Mouse (Mus musculus): ENCODE measurements around the gene Gm10803. TPM values are rescaled to one million over a fixed set of nuclear protein-coding genes. Genes with fewer than 3 reads are reported as not detected.
"Not testable (repeated sequence)": the region's sequence is repeated elsewhere in the genome, so short reads cannot be mapped to it uniquely, and the experiment has no call there.

The Gm10803 gene
- polyA plus RNA-seq (2015; fragmentation: Nextera tagmentation; extraction: Ambion mirVana), result not detected in 2 replicates

DNA sequence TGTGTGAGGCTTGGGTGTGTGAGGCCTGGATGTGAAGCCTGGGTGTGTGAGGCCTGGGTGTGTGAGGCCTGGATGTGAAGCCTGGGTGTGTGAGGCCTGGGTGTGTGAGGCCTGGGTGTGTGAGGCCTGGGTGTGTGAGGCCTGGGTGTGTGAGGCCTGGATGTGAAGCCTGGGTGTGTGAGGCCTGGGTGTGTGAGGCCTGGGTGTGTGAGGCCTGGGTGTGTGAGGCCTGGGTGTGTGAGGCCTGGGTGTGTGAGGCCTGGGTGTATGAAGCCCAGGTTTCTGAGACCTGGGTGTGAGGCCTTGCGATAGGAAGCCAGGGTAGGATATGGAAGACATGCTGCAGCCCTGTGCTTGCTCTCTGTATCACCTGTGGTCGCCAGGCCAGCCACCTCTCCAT, at the start of gene Gm10803:
Gene Gm10803 (plus strand): TSS at position 301 of the 400 bp plus-strand sequence.
- not testable (repeated sequence) for H3K36me3 ChIP-seq; H3K4me1 ChIP-seq (replicated peaks); H3K27ac ChIP-seq; H3K4me2 ChIP-seq; H3K9ac ChIP-seq; H3K9me3 ChIP-seq (replicated peaks); H3K4me3 ChIP-seq; ATAC-seq (replicated peaks; ENCODE audit: insufficient number of reproducible peaks, insufficient read depth, low FRiP score, low read depth); H3K27me3 ChIP-seq
- 69% methylated on average over 2 of the region's 2 CpGs for WGBS

DNA sequence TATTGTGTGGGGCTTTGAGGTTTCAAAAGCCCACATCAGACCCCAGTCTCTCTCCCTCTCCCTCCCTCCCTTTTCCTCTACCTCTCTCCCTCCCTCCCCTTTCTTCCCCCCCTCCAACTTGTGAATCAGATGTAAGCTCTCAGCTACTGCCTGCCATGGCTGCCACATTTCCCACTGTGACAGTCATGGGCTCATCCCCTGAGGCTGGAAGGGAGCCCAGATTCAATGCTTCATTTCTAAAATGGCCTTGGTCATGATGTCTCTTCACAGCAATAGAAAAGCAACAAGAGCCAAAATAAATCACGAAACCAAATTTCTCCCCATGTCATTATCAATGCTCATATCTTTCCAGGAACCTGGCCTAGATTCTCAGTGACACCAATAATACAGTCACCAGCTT, 49.5 kb upstream of the Gm10803 start:
- Histone ChIP-seq H3K36me3 (no peaks in the 10 kb centered on the region), H3K4me2 (no peak overlapping the region), H3K9me3 (replicated peaks) (no peaks in the 10 kb centered on the region), H3K27me3 (no peaks in the 10 kb centered on the region), H3K9ac (no peak overlapping the region), H3K27ac (no peak overlapping the region), H3K4me1 (replicated peaks) (no peaks in the 10 kb centered on the region), H3K4me3 (no peak overlapping the region)
- ATAC-seq (replicated peaks; ENCODE audit: insufficient number of reproducible peaks, insufficient read depth, low FRiP score, low read depth), result no peak
- WGBS, result 80% methylated on average over 1 of the region's 1 CpGs

GRCm38 (mm10) chr2:93512130-93512529, 48.2 kb upstream of the Gm10803 start:
- no peaks in the 10 kb centered on the region for H3K36me3 ChIP-seq
- no peaks in the 10 kb centered on the region for H3K27me3 ChIP-seq
- no peaks in the 10 kb centered on the region for H3K4me1 ChIP-seq (replicated peaks)
- no peak for ATAC-seq (replicated peaks; ENCODE audit: insufficient number of reproducible peaks, insufficient read depth, low FRiP score, low read depth)
- 64% methylated on average over 7 of the region's 7 CpGs for WGBS
- H3K9me3 ChIP-seq (replicated peaks), result no peaks in the 10 kb centered on the region
- H3K4me3 ChIP-seq, result no peak overlapping the region
- no peak overlapping the region for H3K27ac ChIP-seq
- no peak overlapping the region for H3K4me2 ChIP-seq
- no peak overlapping the region for H3K9ac ChIP-seq

DNA sequence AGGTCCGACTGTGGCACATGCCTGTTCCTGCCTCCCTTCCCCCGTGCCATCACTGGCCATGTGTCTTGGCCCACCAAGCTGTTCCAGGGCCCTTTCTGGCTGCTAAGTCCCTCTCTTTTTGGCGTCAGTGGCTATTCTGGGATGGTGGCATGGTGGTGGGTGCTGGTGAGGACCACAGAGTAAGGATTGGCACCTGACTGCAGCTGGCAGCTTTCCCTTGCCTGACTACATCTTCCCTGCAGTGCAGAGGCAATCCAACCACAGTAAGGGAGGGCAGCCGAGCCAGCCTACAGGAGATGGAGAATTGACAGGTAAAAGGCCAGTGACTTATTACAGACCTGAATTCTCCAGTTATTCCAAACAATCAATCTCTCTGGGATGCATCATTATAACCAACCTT, 45.1 kb upstream of the Gm10803 start:
- WGBS, result 79% methylated on average over 4 of the region's 4 CpGs
- ATAC-seq (replicated peaks; ENCODE audit: insufficient number of reproducible peaks, insufficient read depth, low FRiP score, low read depth), result no peak
- H3K4me1 ChIP-seq (replicated peaks), result no peaks in the 10 kb centered on the region

DNA sequence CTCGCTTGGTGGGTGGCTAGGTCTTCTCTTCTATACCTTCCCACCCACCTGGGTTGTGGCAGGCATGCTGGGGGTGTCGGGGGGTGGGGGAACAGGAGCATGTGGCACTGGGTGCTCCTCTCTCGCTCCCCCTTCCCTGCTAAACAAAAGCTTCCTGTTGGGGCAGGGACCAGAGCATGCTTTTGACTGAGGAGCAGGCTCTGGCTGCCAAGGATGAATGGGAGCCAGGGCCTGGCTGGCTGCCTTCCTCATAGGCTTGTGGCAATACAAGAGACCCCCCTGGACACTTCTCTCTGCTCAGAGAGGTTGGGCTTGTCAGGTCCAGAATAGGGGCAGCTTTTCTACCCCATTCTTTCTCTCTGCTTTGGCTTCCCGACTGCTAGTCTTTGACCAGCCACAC, 39.3 kb upstream of the Gm10803 start:
- no peaks in the 10 kb centered on the region for H3K36me3 ChIP-seq
- H3K27ac ChIP-seq, result no peak overlapping the region
- no peaks in the 10 kb centered on the region for H3K9me3 ChIP-seq (replicated peaks)
- H3K9ac ChIP-seq, result no peak overlapping the region
- WGBS, result 58% methylated on average over 4 of the region's 4 CpGs
- ATAC-seq (replicated peaks; ENCODE audit: insufficient number of reproducible peaks, insufficient read depth, low FRiP score, low read depth), result no peak
- 0 out of 2 replicates have a peak, but pooled peaks cover 2% of the 10 kb centered on the region for H3K27me3 ChIP-seq
- no peak overlapping the region for H3K4me2 ChIP-seq
- no peak overlapping the region for H3K4me3 ChIP-seq
- H3K4me1 ChIP-seq (replicated peaks), result peaks cover 13% of the 10 kb centered on the region

More for the DNA sequence above, 45.1 kb upstream of the Gm10803 start:
- Histone ChIP-seq H3K9me3 (replicated peaks) (no peaks in the 10 kb centered on the region), H3K27ac (no peak overlapping the region), H3K9ac (no peak overlapping the region), H3K36me3 (no peaks in the 10 kb centered on the region), H3K4me3 (no peak overlapping the region), H3K4me2 (no peak overlapping the region), H3K27me3 (no peaks in the 10 kb centered on the region)

GRCm38 (mm10) chr2:93521571-93521970, 38.8 kb upstream of the Gm10803 start:
- no peak for ATAC-seq (replicated peaks; ENCODE audit: insufficient number of reproducible peaks, insufficient read depth, low FRiP score, low read depth)
- WGBS, result 76% methylated on average over 6 of the region's 6 CpGs
- H3K9me3 ChIP-seq (replicated peaks), result no peaks in the 10 kb centered on the region
- H3K9ac ChIP-seq, result no peak overlapping the region
- peak overlapping the region; percentile 39; the same call in 1 of the 2 replicates for H3K4me2 ChIP-seq
- H3K36me3 ChIP-seq, result no peaks in the 10 kb centered on the region
- H3K4me3 ChIP-seq, result no peak overlapping the region
- 0 out of 2 replicates have a peak, but pooled peaks cover 2% of the 10 kb centered on the region for H3K27me3 ChIP-seq
- H3K4me1 ChIP-seq (replicated peaks), result peaks cover 13% of the 10 kb centered on the region
- H3K27ac ChIP-seq, result no peak overlapping the region

DNA sequence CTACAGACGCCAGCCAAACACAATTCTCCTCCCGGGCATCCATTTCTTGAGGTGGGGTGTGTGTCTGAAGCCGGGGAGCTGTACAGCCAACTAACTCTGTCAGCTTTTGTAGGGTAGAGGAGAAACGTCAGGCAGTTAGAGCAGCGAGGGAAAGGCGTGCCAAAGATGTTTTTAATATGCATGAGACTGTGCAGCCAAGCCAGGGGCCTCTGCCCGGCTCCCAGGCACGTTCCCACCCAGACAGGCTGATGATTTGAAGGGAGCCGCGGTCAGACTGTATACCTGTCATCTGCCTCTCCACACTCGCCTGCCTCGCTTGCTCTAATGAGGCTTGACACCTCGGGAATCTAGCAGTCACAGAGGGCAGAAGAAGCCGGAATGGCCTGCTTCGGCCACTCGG, 38.4 kb upstream of the Gm10803 start:
- 0 out of 2 replicates have a peak, but pooled peaks cover 2% of the 10 kb centered on the region for H3K27me3 ChIP-seq
- no peak overlapping the region for H3K9ac ChIP-seq
- no peak for ATAC-seq (replicated peaks; ENCODE audit: insufficient number of reproducible peaks, insufficient read depth, low FRiP score, low read depth)
- H3K9me3 ChIP-seq (replicated peaks), result no peaks in the 10 kb centered on the region
- H3K4me2 ChIP-seq, result peak overlapping the region; percentile 39
- no peak overlapping the region for H3K27ac ChIP-seq
- H3K4me3 ChIP-seq, result no peak overlapping the region
- H3K4me1 ChIP-seq (replicated peaks), result peaks cover 13% of the 10 kb centered on the region
- 33% methylated on average over 16 of the region's 16 CpGs for WGBS
- no peaks in the 10 kb centered on the region for H3K36me3 ChIP-seq

DNA sequence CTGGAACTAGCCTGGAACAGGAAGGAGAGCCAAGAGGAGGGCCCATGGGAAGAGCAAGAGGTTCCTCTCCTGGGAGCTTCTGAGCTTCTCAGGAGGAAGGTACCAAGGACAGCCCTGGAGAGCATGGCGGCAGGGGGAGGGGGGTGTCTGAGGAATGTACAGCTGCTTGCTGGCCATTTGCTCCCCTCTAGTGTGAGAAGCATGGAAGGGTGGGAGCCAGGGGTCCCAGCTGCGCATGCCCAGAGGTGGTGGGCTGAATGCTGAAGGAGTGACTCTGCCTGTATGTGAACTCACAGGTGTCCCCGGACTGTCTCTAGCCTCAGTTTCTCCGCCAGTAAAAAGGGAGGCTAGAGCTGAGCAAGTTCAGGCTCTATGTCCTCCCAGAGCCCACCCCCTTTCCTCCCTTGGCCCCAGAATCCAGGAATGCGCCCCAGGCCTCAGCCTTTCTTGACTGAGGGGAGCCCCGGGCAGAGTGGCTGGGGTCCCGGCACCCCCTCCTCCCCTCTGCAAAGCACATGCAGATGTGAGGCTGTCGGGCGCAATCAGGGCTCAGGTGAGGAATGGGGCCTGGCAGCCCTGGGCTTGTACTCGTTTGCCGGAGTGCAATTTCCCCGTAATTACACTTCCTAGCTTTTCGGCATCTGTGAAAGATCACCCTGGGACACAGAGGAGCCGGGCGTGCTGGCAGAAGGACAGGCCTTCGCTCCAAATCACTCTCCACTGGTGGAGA, 35.2 kb upstream of the Gm10803 start:
- H3K9ac ChIP-seq, result no peak overlapping the region
- H3K27me3 ChIP-seq, result 0 out of 2 replicates have a peak, but pooled peaks cover 2% of the 10 kb centered on the region
- H3K9me3 ChIP-seq (replicated peaks), result no peaks in the 10 kb centered on the region
- H3K27ac ChIP-seq, result no peak overlapping the region
- H3K4me2 ChIP-seq, result no peak overlapping the region
- no peak overlapping the region for H3K4me3 ChIP-seq
- peaks cover 13% of the 10 kb centered on the region for H3K4me1 ChIP-seq (replicated peaks)
- 71% methylated on average over 16 of the region's 16 CpGs for WGBS
- no peaks in the 10 kb centered on the region for H3K36me3 ChIP-seq
- no peak for ATAC-seq (replicated peaks; ENCODE audit: insufficient number of reproducible peaks, insufficient read depth, low FRiP score, low read depth)

GRCm38 (mm10) chr2:93529602-93530001, 30.8 kb upstream of the Gm10803 start:
- Histone ChIP-seq H3K27me3 (no peaks in the 10 kb centered on the region), H3K4me2 (no peak overlapping the region), H3K9me3 (replicated peaks) (no peaks in the 10 kb centered on the region), H3K4me3 (no peak overlapping the region), H3K36me3 (no peaks in the 10 kb centered on the region), H3K27ac (no peak overlapping the region), H3K9ac (no peak overlapping the region), H3K4me1 (replicated peaks) (no peaks in the 10 kb centered on the region)
- WGBS, result 51% methylated on average over 4 of the region's 4 CpGs
- ATAC-seq (replicated peaks; ENCODE audit: insufficient number of reproducible peaks, insufficient read depth, low FRiP score, low read depth), result no peak

DNA sequence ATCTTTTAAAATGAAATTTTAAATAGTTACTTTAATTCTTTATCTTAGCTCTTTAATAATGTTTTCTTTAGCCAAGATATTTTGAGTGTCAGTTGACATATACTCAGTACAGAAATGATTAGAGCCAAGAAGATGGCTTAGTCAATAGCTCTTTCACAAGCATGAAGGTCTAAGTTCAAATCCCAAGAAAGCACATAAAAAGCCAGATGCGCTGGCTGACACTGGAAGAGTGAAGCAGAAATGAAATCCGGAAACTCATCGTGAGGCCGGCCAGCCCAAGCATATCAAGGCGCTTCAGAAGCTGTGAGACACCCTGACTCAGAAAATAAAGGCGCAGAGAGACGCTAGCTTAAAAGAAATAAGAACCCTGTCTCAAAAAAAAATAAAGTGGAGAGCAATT, 26.5 kb upstream of the Gm10803 start:
- H3K27me3 ChIP-seq, result peaks cover 6% of the 10 kb centered on the region; the same call in 1 of the 2 replicates
- H3K4me3 ChIP-seq, result no peak overlapping the region
- H3K4me1 ChIP-seq (replicated peaks), result peaks cover 14% of the 10 kb centered on the region
- H3K9me3 ChIP-seq (replicated peaks), result no peaks in the 10 kb centered on the region
- no peak overlapping the region for H3K9ac ChIP-seq
- no peaks in the 10 kb centered on the region for H3K36me3 ChIP-seq
- no peak overlapping the region for H3K4me2 ChIP-seq
- no peak for ATAC-seq (replicated peaks; ENCODE audit: insufficient number of reproducible peaks, insufficient read depth, low FRiP score, low read depth)
- 88% methylated on average over 7 of the region's 7 CpGs for WGBS
- H3K27ac ChIP-seq, result no peak overlapping the region

GRCm38 (mm10) chr2:93537385-93537967, 22.9 kb upstream of the Gm10803 start:
- H3K9me3 ChIP-seq (replicated peaks), result no peaks in the 10 kb centered on the region
- H3K27me3 ChIP-seq, result peaks cover 6% of the 10 kb centered on the region; the same call in 1 of the 2 replicates
- H3K9ac ChIP-seq, result no peak overlapping the region
- no peak for ATAC-seq (replicated peaks; ENCODE audit: insufficient number of reproducible peaks, insufficient read depth, low FRiP score, low read depth)
- 55% methylated on average over 3 of the region's 3 CpGs for WGBS
- peaks cover 14% of the 10 kb centered on the region for H3K4me1 ChIP-seq (replicated peaks)
- H3K4me3 ChIP-seq, result no peak overlapping the region
- H3K27ac ChIP-seq, result no peak overlapping the region
- H3K4me2 ChIP-seq, result no peak overlapping the region
- H3K36me3 ChIP-seq, result no peaks in the 10 kb centered on the region

GRCm38 (mm10) chr2:93538140-93538539, 22.2 kb upstream of the Gm10803 start:
- H3K27ac ChIP-seq, result no peak overlapping the region
- peaks cover 6% of the 10 kb centered on the region; the same call in 1 of the 2 replicates for H3K27me3 ChIP-seq
- 14% methylated on average over 6 of the region's 6 CpGs for WGBS
- H3K36me3 ChIP-seq, result no peaks in the 10 kb centered on the region
- no peak overlapping the region for H3K9ac ChIP-seq
- H3K4me3 ChIP-seq, result no peak overlapping the region
- no peaks in the 10 kb centered on the region for H3K9me3 ChIP-seq (replicated peaks)
- H3K4me2 ChIP-seq, result no peak overlapping the region
- no peak for ATAC-seq (replicated peaks; ENCODE audit: insufficient number of reproducible peaks, insufficient read depth, low FRiP score, low read depth)
- peaks cover 14% of the 10 kb centered on the region for H3K4me1 ChIP-seq (replicated peaks)
